Mouse (Mus musculus): Measurements from ENCODE around the gene Kpnb1.

Gene Kpnb1

DNA sequence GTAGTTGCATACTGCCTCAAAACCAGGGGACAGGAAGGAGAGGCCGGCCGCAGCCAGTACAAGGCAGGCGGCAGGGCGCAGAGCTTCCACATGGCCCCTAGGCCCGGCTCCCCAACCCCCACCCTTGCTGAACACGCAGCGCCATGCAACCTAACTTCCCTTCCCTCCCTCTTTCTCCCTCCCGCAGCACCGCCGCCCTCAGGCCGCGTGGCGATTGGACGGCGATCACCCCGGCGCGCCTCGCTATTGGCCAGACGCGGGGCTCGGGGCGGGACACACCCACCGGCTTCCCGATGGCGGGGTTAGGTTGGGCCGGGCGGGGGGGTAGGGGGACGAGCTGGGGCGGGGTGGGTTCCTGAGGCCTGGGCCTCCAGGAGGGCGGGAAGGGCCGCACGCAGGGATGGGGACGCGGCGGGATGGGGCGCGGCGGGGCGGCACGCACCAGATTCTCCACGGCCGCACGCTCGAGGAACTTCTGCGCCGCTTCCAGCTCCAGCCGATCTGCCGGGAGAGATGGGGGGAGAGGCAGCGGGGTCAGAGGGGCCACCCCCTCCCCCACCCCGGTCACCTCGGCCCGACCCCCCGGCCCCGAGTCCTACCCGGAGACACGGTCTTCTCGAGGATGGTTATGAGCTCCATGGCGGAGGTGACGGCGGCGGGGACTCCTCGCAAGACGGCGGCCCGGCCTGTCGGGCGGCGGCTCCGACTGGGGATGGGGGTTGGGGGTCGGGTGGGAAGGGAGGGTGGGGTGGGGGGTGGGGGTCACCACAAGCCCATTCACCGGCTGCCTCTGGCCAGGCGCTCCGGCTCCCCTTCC, 526 bp downstream of the Kpnb1 start:
- DNase-seq (ENCODE audit: low read depth in 1 of 2, low spot score in 2 of 2): peak; percentile 91 to 93

DNA sequence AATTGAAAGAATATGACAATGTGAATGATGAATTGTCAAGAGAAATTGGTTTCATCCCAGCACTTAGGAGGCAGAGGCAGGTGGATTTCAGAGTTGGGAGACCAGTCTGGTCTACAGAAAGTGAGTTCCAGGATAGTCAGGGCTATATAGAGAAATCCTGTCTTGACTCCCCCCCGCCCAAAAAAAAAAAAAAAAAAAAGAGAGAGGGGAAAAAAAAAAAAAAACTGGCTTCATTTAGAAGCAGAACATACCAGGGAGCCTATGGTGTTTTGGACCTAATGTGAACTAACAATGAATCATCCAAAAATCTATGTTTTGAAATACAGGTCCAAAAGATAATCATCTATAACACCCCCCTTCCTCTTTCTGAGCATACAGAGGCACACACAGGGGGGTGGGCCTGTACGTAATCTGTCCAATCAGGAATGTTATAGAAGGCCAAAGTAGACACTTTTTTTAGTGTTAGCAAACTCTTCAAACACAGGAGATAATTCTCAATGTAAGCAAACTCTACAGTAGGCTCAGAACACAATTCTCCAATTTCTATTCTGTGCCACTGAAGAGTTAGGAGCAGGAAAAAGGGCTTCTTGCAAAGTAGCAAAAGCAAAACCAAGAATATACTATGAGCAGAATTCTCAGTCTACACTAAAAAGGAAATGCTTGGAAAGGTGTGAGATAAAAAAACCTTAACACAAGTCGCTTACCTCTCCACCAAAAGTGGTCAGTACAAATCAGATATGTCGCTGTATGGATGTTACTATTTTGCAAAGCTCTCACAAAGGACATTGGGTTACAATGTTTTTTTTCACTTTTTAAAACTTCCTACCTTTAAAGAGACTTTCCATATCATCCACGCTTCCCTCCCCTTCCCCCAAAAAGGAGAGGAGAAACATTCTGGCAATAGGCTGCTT, 1.7 kb downstream of the Kpnb1 start:
- no peak for DNase-seq (ENCODE audit: low read depth in 1 of 2, low spot score in 2 of 2)

DNA sequence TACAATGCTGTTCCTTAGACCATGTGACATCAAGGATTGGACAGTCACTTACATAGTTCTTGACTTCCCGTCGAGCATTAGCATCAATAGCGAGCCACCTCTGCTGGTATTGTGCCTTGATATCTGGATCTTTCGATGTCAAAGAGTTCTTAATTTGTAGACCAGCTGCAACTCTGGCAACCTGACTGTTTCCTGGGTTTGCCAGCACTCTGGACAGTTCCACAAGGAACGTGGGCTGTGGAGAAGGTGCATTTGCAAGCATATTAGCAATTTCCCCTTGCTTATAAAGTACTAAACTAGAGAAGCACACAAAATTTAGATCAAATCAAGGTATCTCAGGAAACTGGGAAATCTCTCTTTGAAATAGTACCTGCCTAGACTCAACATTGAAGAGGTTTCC, 2.8 kb downstream of the Kpnb1 start:
- DNase-seq (ENCODE audit: low read depth in 1 of 2, low spot score in 2 of 2): no peak

DNA sequence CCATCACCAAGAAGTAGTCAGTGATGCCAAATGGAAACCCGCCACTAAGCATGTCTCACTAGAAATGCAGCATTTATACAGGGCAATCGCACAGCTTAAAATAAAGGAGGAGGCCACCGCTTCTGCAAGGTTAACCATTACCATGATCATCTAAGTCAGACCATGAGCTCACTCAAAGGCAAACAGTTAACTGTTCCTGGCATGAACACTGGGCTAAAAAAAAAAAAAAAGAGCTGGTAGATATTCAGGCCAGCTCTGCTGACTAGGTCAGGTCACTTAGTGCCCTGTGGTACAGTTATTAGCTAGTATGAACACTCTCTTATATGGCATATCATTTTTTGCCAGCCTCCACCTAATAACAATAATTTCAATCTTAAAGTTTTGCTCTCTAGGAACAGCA, 5.2 kb downstream of the Kpnb1 start:
- DNase-seq (ENCODE audit: low read depth in 1 of 2, low spot score in 2 of 2): no peak

DNA sequence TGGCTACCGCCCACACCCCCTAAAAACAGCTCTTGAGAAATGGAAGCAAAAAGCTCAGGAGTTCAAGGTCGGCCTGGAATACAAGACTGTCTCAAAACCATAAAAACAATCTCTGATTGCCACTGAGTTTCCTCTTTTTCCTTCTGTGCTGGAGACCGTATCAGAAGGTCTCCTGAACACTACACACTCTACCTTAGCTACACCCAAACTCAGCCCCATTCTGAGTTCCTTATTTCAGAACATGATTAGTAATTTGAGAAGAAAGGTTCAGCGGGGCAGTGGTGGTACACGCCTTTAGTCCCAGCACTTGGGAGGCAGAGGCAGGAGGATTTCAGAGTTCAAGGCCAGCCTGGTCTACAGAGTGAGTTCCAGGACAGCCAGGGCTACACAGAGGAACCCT, 6.6 kb downstream of the Kpnb1 start:
- DNase-seq (ENCODE audit: low read depth in 1 of 2, low spot score in 2 of 2): no peak

DNA sequence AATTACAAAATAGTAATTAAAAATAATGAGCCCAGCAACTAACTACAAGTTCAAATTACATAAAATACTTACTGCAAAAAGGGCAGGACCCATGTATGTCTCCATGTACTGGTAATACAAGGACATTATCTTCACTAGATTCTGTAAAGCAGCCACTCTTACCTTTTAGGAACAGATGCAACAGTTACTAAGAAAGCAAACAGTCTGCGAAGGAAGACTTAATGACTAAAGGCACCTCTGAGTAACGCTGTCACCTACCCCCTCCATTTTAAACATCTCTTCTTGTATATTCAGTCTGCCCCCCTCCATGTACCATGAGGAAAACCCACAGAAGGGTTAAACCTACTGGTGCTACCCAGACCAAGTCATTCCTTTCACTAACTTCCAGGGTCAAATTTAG, 9.5 kb downstream of the Kpnb1 start:
- no peak for DNase-seq (ENCODE audit: low read depth in 1 of 2, low spot score in 2 of 2)

DNA sequence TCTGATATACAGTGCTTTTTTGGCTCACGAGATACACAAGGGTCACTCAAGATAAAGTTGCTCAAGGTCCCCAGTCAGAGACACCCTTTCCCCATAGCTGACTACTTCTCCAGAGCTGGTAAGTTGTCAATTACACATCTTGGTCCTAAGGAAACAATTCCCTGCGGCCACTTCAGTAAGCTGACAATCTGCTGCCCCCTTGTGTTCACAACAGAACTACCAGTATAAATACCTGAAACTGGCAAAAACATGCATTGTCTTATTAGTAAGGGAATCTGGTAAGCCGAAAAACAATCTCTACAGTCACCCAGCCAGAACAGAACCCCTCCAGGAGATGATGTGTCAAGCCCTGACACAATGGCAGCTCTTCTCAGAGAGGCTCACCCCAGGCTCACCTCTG, 10.8 kb downstream of the Kpnb1 start:
- no peak for DNase-seq (ENCODE audit: low read depth in 1 of 2, low spot score in 2 of 2)

DNA sequence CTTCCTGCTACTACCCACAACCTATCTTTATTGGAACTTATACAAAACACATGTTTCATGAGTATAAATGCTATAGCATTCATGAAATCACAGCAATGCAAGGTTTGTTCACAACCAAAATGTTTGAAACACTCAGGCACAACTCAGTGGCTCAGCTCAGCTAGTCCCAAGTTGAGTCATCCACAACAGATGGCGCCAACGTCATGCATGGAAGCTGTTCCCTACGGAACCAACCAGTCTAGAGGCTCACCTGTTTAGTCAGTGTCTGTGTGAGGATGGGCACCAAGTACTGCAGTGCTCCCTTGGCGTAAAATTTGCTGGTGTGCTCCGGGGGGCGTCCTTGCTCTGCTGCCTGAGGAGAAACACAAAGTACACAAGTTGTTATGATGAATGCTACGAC, 12.2 kb downstream of the Kpnb1 start:
- no peak for DNase-seq (ENCODE audit: low read depth in 1 of 2, low spot score in 2 of 2)

DNA sequence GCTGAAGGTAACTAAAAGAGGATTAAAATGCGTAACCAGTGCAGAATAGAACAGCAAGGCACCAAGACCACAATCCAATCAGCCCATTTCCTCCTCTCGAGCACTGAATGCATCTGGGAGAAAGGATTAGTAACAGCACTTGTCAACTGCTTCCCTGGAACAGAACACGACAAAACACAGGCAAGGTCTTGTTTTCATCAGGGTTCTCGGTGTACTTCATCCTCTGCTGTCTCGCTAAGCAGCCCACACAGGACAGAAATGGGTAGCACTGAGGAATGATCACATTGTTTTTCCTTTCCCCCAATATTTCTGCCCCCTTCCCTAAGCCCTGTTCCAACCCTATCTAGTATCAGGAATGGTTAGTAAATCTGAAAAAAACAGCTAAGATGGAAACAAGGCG, 27.3 kb downstream of the Kpnb1 start:
- no peak for DNase-seq (ENCODE audit: low read depth in 1 of 2, low spot score in 2 of 2)

DNA sequence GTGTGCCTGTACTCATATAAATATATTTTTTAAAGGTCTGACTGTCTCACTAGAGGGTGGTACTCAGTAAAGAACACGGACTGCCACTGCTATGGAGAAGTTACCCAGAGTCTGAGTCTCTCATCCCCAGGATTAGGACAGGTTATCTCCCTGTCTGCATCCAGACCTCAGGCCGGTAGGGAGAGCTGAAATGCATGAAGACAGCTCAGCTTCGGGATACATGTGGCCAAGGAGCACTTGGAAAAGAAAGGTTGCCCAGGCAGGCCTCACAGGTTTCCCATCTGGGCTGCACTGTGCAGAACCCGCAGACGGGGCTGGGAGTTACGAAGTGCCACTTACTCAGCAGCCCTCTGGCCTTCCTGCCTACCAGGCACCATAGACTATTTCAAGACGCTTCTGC, 30.7 kb downstream of the Kpnb1 start:
- no peak for DNase-seq (ENCODE audit: low read depth in 1 of 2, low spot score in 2 of 2)

DNA sequence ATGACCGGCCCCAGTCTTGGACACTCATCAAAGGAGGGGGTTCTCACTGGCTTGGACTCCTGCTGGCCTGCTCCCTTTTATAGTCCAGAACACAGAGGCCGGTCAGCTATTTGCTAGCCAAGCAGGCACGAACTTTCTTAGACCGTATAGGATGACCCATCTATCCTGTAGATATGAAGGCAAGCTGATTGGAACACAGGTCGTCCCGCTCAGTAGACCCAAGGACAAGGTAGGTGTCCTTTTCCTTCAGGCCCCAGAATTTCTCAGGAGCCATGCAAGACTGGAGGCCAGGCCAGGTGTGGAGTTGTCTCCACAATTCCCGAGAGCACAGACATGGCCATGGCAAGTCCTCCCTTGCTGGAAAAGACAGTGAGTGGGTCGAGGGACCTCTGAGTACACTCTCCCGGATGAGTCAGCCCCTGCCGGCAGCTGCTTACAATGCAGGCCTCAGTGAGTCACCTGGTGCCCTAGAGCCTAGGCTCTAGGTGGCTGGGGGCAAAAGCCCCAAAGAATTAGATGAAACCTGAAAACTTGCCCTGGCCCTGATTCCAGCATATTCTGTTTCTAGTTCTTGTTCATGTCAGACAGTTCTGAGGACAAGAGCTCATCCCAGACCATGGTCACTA, 34.9 kb downstream of the Kpnb1 start:
- DNase-seq (ENCODE audit: low read depth in 1 of 2, low spot score in 2 of 2): no peak

DNA sequence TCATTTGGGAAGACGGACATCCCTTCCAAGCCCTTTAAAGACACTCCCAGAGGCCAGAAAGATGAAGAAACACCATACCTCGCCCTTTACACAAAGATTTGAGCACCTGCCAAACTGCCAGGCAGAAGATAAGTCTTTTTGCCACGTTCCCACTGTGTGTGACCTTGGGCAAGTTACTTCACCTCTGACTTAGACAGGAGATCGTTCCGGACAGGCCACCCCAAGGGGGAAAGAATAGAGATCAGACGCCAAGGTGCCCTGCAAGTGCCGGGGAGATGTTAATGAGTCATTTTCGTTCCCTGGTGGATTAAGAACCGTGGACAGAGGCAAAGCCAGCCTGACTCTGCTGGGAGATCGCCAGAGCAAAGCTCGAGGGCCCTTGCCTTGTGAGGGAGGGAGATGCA, 35.7 kb downstream of the Kpnb1 start:
- no peak for DNase-seq (ENCODE audit: low read depth in 1 of 2, low spot score in 2 of 2)

DNA sequence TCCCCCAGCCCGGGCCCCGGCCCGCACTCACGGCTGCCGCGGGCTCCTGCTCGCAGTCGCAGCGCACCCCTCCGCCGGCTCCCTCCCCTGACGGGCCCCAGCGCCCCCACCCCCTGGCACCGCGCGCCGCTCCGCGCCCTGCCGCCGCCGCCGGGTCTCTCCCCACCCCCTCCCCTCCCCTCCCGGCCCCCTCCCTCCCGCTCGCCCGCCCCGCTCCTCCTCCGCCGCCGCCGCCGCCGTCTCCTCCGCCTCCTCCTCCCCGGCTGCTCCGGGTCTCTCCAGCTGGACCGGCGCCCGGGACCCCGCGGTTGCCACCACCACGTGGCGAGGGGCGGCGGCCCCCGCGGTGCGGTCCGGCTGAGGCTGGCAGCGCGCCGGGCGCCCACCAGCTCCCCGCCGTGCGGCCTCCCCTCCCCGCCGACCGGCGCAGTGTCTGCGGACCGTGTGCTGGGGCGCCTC, 36.3 kb downstream of the Kpnb1 start, which contains the start of gene Tbkbp1:
Gene Tbkbp1, minus strand, starts transcription at position 153 of the 459 bp plus-strand sequence.
- DNase-seq (ENCODE audit: low read depth in 1 of 2, low spot score in 2 of 2): no peak

DNA sequence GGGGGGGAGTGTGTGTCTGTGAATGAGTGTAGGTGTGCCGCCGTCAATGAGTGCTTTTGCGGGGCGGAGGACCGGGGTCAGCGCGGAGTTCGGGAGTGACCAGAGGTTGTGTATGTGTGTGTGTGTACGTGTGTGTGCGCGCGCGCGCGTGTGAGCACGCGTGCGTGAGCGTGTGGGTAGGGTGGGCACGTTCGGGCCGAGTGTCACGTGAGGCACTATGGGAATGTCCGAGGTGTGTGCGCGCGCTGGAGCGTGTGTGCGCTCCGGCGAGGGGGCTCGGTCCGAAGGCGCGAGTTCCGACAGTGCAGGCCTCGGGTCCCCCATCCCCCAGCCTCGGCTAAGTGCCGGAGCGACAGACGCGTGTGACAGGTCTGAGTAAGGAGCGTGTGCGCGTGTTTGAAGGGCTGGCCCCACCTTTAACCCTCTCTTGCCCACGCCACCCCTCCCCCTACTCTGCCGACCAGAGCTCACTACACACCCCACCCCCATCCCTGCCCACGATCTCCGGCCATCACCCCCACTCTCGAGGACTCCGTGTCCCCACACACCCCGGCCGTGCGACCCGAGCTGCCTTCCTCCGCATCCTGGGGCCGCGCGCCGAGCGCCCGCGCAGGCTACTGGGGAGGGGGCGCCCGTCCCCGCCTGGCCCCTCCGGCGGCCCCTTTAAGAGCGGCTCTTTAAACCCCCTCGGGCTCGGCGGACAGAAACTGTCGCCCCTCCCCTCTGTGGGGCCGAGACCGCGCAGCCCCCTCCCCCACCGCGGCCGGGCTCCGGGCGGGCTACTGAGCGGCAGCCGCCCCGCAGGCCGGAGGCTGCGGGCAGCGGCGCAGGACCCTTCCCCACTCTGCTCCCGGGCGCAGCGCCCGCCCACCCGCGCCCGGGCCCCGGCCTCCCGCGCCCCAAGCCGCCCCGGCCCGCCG, 37.0 kb downstream of the Kpnb1 start:
- DNase-seq (ENCODE audit: low read depth in 1 of 2, low spot score in 2 of 2): no peak

DNA sequence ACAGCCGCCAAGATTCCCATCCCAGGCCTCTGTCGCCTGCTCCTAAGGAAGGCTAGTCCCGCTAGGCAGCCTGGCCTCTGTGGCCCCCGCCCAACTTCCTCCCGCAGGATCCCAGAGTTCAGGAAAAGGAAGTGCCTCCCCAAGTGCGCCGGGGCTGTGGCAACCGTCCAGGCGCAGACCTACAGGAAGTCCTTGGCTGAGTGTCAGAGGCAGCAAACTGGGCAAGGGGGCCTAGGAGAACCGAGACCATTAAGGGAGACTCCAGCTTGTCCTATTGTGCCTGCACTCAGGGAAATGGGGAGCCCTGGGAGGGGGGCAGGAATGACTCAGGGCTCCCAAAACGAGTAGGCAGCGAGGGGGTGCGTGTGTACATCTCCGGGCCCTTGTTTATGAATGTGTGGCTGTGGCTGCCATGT, 37.7 kb downstream of the Kpnb1 start:
- peak in 1 of 2 experiments; percentile 48 for DNase-seq (ENCODE audit: low read depth in 1 of 2, low spot score in 2 of 2)

DNA sequence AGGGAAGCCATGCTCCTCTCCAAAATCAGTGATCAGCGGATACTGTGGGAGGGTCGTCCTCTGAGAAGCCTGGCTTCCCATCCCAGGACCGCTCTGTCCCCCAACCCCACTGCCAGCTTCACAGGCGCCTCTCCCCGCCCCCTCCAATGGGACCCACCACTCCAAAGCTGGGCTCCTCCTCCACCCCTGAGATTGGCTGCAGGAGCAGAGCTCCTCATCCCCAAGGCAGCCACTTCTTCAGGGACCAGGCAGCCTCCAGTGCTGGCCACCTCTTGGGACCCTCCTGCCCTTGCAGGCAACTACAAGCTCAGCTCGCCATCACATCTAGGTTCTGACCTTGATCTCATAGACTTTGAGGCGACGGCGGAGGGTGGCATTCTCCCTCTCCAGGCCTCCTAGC, 38.7 kb downstream of the Kpnb1 start:
- no peak for DNase-seq (ENCODE audit: low read depth in 1 of 2, low spot score in 2 of 2)

DNA sequence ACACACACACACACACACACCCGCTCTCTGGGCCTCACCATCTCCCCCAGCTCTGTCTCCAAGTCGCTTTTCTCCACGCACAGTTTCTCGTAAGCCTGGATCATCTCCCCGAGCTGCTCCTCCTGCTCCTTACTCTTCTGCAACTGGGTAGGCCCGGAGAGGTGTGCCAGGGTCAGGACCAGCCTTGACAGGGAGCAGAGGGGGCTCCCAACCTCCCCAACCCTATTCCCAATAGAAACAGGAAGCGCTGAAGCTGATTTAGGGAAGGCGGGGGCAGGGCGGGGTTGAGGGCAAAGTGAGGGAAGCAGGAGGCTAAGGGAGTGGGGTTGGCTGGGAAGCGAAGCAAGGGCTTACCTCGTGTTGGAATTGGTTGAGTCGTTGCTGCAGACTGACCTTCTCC, 39.1 kb downstream of the Kpnb1 start:
- DNase-seq (ENCODE audit: low read depth in 1 of 2, low spot score in 2 of 2): no peak

DNA sequence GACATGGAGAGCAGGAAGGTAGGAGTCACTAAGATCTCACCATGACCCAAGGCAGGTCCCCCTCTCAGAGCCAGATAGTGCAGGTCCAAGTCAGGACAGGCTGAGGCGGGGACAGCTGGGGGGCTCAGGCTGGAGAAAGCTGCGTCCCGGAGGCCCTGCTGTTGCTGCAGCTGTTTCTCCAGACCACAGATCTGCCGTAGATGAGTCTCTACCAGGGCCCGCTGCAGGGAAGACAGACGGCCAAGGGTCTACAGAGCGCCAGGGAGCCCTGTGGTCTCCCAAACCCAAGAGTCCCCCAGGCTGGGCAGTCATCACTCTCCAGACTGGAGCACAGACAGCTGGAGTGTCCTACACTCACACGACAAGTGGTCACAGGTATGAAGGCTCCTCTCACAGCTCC, 40.3 kb downstream of the Kpnb1 start:
- DNase-seq (ENCODE audit: low read depth in 1 of 2, low spot score in 2 of 2): no peak

DNA sequence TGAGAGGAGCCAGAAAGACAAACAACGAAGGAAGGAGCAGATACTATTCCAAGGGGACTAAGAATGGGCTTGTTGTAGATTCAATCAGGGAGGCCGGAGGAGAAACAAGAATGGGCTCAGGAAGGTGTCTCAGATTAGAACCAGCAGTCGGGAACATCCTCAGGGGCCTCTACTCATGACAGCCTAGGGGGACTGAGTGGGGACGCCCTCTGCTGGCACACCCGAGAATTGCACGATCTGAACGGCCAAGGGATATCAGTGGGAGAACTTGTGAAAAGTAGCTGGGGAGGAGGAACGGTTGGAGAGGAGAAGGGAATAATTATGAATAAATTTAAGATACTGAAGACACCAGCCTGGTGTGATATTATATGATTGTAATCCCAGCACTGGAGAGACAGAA, 41.0 kb downstream of the Kpnb1 start:
- peak in 1 of 2 experiments; percentile 66 for DNase-seq (ENCODE audit: low read depth in 1 of 2, low spot score in 2 of 2)

DNA sequence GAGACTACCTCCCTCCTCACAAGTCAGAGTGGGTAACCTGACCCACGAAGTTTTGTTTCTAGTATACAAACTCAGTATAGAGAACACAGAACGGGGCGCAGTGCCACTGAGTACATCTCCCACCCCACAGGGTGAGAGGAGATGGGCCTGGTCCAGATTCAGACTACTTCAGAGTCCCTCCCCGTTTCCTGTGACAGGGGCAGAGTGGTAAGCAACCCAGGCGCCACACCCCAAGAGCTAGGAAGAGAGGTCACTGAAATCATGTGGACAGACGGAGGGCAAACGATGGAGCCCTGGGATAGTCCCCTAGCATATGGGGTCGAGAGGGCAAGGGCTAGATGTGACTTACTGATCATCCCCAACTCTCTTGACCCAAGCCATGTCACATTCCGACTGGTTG, 41.7 kb downstream of the Kpnb1 start:
- DNase-seq (ENCODE audit: low read depth in 1 of 2, low spot score in 2 of 2): no peak

DNA sequence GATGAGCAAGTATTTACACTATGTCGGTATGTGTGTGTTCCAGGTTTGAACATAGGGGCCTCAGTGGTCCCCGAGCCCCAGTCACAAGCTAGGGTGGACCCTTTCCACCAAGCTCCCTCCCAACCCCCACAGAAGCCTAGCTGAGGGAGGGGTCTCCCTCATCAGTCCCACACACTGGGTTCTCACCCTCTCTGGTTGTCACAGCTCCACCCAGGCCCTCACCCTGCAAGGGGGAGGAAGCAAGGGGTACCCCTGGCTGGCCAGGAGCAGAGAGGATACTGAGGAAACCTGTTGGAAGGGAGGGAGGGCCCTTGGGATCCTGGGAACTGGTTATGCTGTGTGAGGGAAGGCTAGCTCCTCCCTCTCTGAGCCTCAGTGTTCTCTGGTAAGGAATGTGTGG, 42.4 kb downstream of the Kpnb1 start:
- DNase-seq (ENCODE audit: low read depth in 1 of 2, low spot score in 2 of 2): no peak
